Mouse (Mus musculus) heart, postnatal 0 days (tissue): Measurements from ENCODE around the gene Fabp7. TPM values are rescaled to one million over a fixed set of nuclear protein-coding genes. Genes with fewer than 3 reads are reported as not detected.

Source experiments
- ATAC-seq: fragments of 200-750 bp; cut with Nextera tagmentation; 2 replicates; pipeline ENCODE4 v1.8.0; 2017; ENCODE audit warnings: low read depth, moderate number of reproducible peaks, moderate library complexity; ENCODE audit not compliant: insufficient read depth
- DNase-seq: peaks from one replicate; pipeline ENCODE4 v3.0.0-alpha.2; 2016; ENCODE audit warnings: low spot score
- H3K27ac ChIP-seq: fragments of 300-500 bp; sonication (generic); 2 replicates; pipeline ENCODE4 v1.5.1; 2014; ENCODE audit warnings: low read depth, mild to moderate bottlenecking
- H3K27me3 ChIP-seq: fragments of 300-500 bp; sonication (generic); 2 replicates; pipeline ENCODE4 v1.6.1; 2014; ENCODE audit warnings: low read length, mixed read lengths; ENCODE audit not compliant: control insufficient read depth, insufficient read depth
- H3K36me3 ChIP-seq: fragments of 300-500 bp; sonication (generic); replicated peaks from 2 replicates; pipeline ENCODE4 v1.6.1; 2014; ENCODE audit warnings: low read length, mixed read lengths; ENCODE audit not compliant: control insufficient read depth, insufficient read depth
- H3K4me1 ChIP-seq: fragments of 300-500 bp; sonication (generic); 2 replicates; pipeline ENCODE4 v1.6.1; 2014; ENCODE audit warnings: antibody characterized with exemption; ENCODE audit not compliant: control insufficient read depth, insufficient read depth
- H3K4me2 ChIP-seq: fragments of 300-500 bp; sonication (generic); 2 replicates; pipeline ENCODE4 v1.6.1; 2014; ENCODE audit warnings: low read depth, mild to moderate bottlenecking, low read length, moderate library complexity
- H3K4me3 ChIP-seq: fragments of 300-500 bp; sonication (generic); 2 replicates; pipeline ENCODE4 v1.5.1; 2014; ENCODE audit warnings: low read depth, low read length
- H3K9ac ChIP-seq: fragments of 300-500 bp; sonication (generic); replicated peaks from 2 replicates; pipeline ENCODE4 v1.6.1; 2014; ENCODE audit warnings: low read depth, low read length, mixed read lengths
- H3K9me3 ChIP-seq: fragments of 300-500 bp; sonication (generic); replicated peaks from 2 replicates; pipeline ENCODE4 v1.6.1; 2016; ENCODE audit warnings: low read length; ENCODE audit not compliant: control insufficient read depth
- CTCF ChIP-seq: IDR thresholded peaks from 2 replicates; pipeline ENCODE4 v1.5.1; 2016; ENCODE audit warnings: antibody characterized with exemption, control low read depth, low read depth
- EP300 ChIP-seq: IDR thresholded peaks from 2 replicates; pipeline ENCODE4 v1.6.1; 2016; ENCODE audit warnings: antibody characterized with exemption, low read depth
- WGBS: fragments of 180-500 bp; shearing (Covaris S2); extraction: QIAGEN DNeasy Blood & Tissue Kit; methylation state at CpG from one replicate; pipeline ENCODE4 v1.1.7; 2014; 5-methylcytosine and 5-hydroxymethylcytosine counted together
- polyA plus RNA-seq: library from polyadenylated mRNA; unstranded; fragments of >200 nt; fragmentation: Nextera tagmentation; extraction: Ambion mirVana; gene quantifications from 2 replicates; pipeline ENCODE4 v1.2.1, GENCODE M21; 2015
- total RNA-seq: library from RNA; depleted of rRNA; stranded (reverse); fragments of >200 nt; gene quantifications from 2 replicates; pipeline ENCODE4 v1.2.3, GENCODE M21; 2014; ENCODE audit warnings: low replicate concordance

The Fabp7 gene
- total and polyA plus RNA-seq, 2 experiments from 2014 or later, result 7.3 to 7.9 TPM

GRCm38 (mm10) chr10:57763044-57763443, 21.6 kb upstream of the Fabp7 start:
- H3K9ac ChIP-seq, result no peak overlapping the region
- no peak overlapping the region for H3K4me2 ChIP-seq
- H3K36me3 ChIP-seq, result no peaks in the 10 kb centered on the region
- H3K4me1 ChIP-seq, result no peaks in the 10 kb centered on the region
- no peaks in the 10 kb centered on the region for H3K27me3 ChIP-seq
- WGBS, result 9% methylated on average over 1 of the region's 1 CpGs
- H3K27ac ChIP-seq, result no peak overlapping the region
- H3K4me3 ChIP-seq, result no peak overlapping the region
- ATAC-seq (no peak), DNase-seq (no peak)
- TF ChIP-seq EP300 (no peak), CTCF (no peak)
- H3K9me3 ChIP-seq, result no peaks in the 10 kb centered on the region

GRCm38 (mm10) chr10:57783289-57784130, 1.2 kb upstream of the Fabp7 start:
- Histone ChIP-seq H3K4me3 (no peak overlapping the region), H3K4me1 (no peaks in the 10 kb centered on the region), H3K27me3 (no peaks in the 10 kb centered on the region), H3K4me2 (no peak overlapping the region), H3K36me3 (no peaks in the 10 kb centered on the region), H3K27ac (no peak overlapping the region; the same call in 1 of the 2 replicates), H3K9ac (no peak overlapping the region), H3K9me3 (no peaks in the 10 kb centered on the region)
- DNase-seq (no peak), ATAC-seq (no peak)
- TF ChIP-seq EP300 (no peak), CTCF (no peak)
- WGBS, result 49% methylated on average over 12 of the region's 13 CpGs

GRCm38 (mm10) chr10:57784131-57784875, 378 bp upstream of the Fabp7 start:
- ATAC-seq, result peak; percentile 60
- H3K36me3 ChIP-seq, result no peaks in the 10 kb centered on the region
- H3K9ac ChIP-seq, result no peak overlapping the region
- no peaks in the 10 kb centered on the region for H3K4me1 ChIP-seq
- no peak overlapping the region for H3K4me3 ChIP-seq
- 29% methylated on average over 7 of the region's 7 CpGs for WGBS
- TF ChIP-seq EP300 (no peak), CTCF (no peak)
- DNase-seq, result no peak
- H3K4me2 ChIP-seq, result peak overlapping the region; percentile 21; the same call in 1 of the 2 replicates
- no peaks in the 10 kb centered on the region for H3K9me3 ChIP-seq
- no peak overlapping the region; the same call in 1 of the 2 replicates for H3K27ac ChIP-seq
- H3K27me3 ChIP-seq, result no peaks in the 10 kb centered on the region

- H3K4me2 ChIP-seq, result no peak overlapping the region
- 63% methylated on average over 2 of the region's 2 CpGs for WGBS
These were observed 871 bp downstream of the Fabp7 start for GRCm38 (mm10) chr10:57785552-57785951.

GRCm38 (mm10) chr10:57792957-57793356, 8.3 kb downstream of the Fabp7 start:
- no peak overlapping the region for H3K27ac ChIP-seq
- no peak overlapping the region for H3K4me3 ChIP-seq
- no peaks in the 10 kb centered on the region for H3K36me3 ChIP-seq
- no peak overlapping the region for H3K4me2 ChIP-seq
- no peak for DNase-seq
- H3K27me3 ChIP-seq, result no peaks in the 10 kb centered on the region
- no peak for ATAC-seq
- H3K9me3 ChIP-seq, result no peaks in the 10 kb centered on the region
- no peak overlapping the region for H3K9ac ChIP-seq
- TF ChIP-seq EP300 (no peak), CTCF (no peak)
- peaks cover 5% of the 10 kb centered on the region; the same call in 1 of the 2 replicates for H3K4me1 ChIP-seq
- 81% methylated on average over 1 of the region's 1 CpGs for WGBS

More at GRCm38 (mm10) chr10:57785552-57785951, 871 bp downstream of the Fabp7 start:
- DNase-seq (no peak), ATAC-seq (no peak)
- Histone ChIP-seq H3K4me3 (no peak overlapping the region), H3K27me3 (no peaks in the 10 kb centered on the region), H3K36me3 (no peaks in the 10 kb centered on the region), H3K4me1 (no peaks in the 10 kb centered on the region), H3K27ac (no peak overlapping the region), H3K9me3 (no peaks in the 10 kb centered on the region), H3K9ac (no peak overlapping the region)
- no peak for TF ChIP-seq EP300
- TF ChIP-seq CTCF, result no peak
